Mouse (Mus musculus): Measurements from ENCODE around the gene Tmem30b. TPM values are rescaled to one million over a fixed set of nuclear protein-coding genes. Genes with fewer than 3 reads are reported as not detected.

Gene Tmem30b
- polyA plus RNA-seq, 2 experiments = 1.9 to 3.8 TPM

DNA sequence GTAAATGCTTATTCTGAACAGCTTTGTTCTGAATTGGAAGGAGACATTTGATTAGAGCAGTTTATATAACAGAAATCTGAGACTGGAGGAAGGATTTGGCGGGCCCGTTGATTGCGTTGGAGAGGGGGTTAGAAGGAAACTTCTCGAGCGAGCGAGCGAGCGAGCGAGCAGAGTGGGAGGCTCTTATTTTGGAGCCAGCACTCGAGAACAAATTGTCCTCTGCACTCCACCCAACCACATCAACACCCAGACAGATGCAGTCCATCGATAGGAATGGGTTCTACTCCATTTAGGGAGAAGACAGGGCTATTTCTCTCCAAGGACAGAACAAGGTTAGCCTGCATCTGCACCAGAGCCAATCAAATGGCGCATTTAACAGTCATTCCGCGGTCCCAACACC lies 39.1 kb downstream of the Tmem30b start:
- no peak overlapping the region for H3K9ac ChIP-seq (replicated peaks)
- no peaks in the 10 kb centered on the region for H3K9me3 ChIP-seq (ENCODE audit: control insufficient read depth, low read length)
- no peak overlapping the region for H3K4me3 ChIP-seq (ENCODE audit: insufficient read depth in 1 of 2, low read depth in 2 of 2, low read length in 2 of 2)
- no peak for TF ChIP-seq EP300 (IDR thresholded peaks at IDR 0.05; ENCODE audit: low read depth)
- no peak for TF ChIP-seq CTCF (IDR thresholded peaks at IDR 0.05; ENCODE audit: low read depth)
- no peaks in the 10 kb centered on the region for H3K27me3 ChIP-seq (ENCODE audit: control insufficient read depth, insufficient read depth, low read length)
- H3K27ac ChIP-seq = no peak overlapping the region
- H3K36me3 ChIP-seq (replicated peaks; ENCODE audit: control insufficient read depth, insufficient read depth, low read depth) = no peaks in the 10 kb centered on the region
- H3K4me2 ChIP-seq (ENCODE audit: low read depth) = no peak overlapping the region
- ATAC-seq (ENCODE audit: insufficient read depth) (no peak), DNase-seq (ENCODE audit: low read depth in 3 of 3, low spot score in 3 of 3) (no peak)
- 70% methylated on average over 14 of the region's 14 CpGs for WGBS (ENCODE audit: insufficient replicate concordance)
- no peaks in the 10 kb centered on the region for H3K4me1 ChIP-seq (replicated peaks; ENCODE audit: control insufficient read depth in 2 of 2, insufficient read depth in 2 of 2, low read length in 1 of 2)

GRCm38 (mm10) chr12:73506648-73507047 lies 39.5 kb downstream of the Tmem30b start:
- H3K4me3 ChIP-seq (ENCODE audit: insufficient read depth in 1 of 2, low read depth in 2 of 2, low read length in 2 of 2) = no peak overlapping the region
- no peak for ATAC-seq (ENCODE audit: insufficient read depth)
- no peaks in the 10 kb centered on the region for H3K36me3 ChIP-seq (replicated peaks; ENCODE audit: control insufficient read depth, insufficient read depth, low read depth)
- no peaks in the 10 kb centered on the region for H3K27me3 ChIP-seq (ENCODE audit: control insufficient read depth, insufficient read depth, low read length)
- no peaks in the 10 kb centered on the region for H3K4me1 ChIP-seq (replicated peaks; ENCODE audit: control insufficient read depth in 2 of 2, insufficient read depth in 2 of 2, low read length in 1 of 2)
- H3K9ac ChIP-seq (replicated peaks) = no peak overlapping the region
- no peak overlapping the region for H3K27ac ChIP-seq
- H3K9me3 ChIP-seq (ENCODE audit: control insufficient read depth, low read length) = no peaks in the 10 kb centered on the region
- no peak overlapping the region for H3K4me2 ChIP-seq (ENCODE audit: low read depth)
- DNase-seq (ENCODE audit: low read depth in 3 of 3, low spot score in 3 of 3) = no peak
- TF ChIP-seq CTCF (IDR thresholded peaks at IDR 0.05; ENCODE audit: low read depth) (no peak), EP300 (IDR thresholded peaks at IDR 0.05; ENCODE audit: low read depth) (no peak)
- 84% methylated on average over 5 of the region's 5 CpGs for WGBS (ENCODE audit: insufficient replicate concordance)

GRCm38 (mm10) chr12:73500689-73501326 lies 45.4 kb downstream of the Tmem30b start:
- 42% methylated on average over 5 of the region's 5 CpGs for WGBS (ENCODE audit: insufficient replicate concordance)
- TF ChIP-seq EP300 (IDR thresholded peaks at IDR 0.05; ENCODE audit: low read depth) (no peak), CTCF (IDR thresholded peaks at IDR 0.05; ENCODE audit: low read depth) (no peak)
- H3K36me3 ChIP-seq (replicated peaks; ENCODE audit: control insufficient read depth, insufficient read depth, low read depth) = no peaks in the 10 kb centered on the region
- H3K4me2 ChIP-seq (ENCODE audit: low read depth) = no peak overlapping the region
- DNase-seq (ENCODE audit: low read depth in 3 of 3, low spot score in 3 of 3) (no peak), ATAC-seq (ENCODE audit: insufficient read depth) (no peak)
- H3K4me3 ChIP-seq (ENCODE audit: insufficient read depth in 1 of 2, low read depth in 2 of 2, low read length in 2 of 2) = no peak overlapping the region
- no peaks in the 10 kb centered on the region for H3K9me3 ChIP-seq (ENCODE audit: control insufficient read depth, low read length)
- H3K27me3 ChIP-seq (ENCODE audit: control insufficient read depth, insufficient read depth, low read length) = no peaks in the 10 kb centered on the region
- H3K4me1 ChIP-seq (replicated peaks; ENCODE audit: control insufficient read depth in 2 of 2, insufficient read depth in 2 of 2, low read length in 1 of 2) = no peaks in the 10 kb centered on the region
- H3K9ac ChIP-seq (replicated peaks) = no peak overlapping the region
- H3K27ac ChIP-seq = no peak overlapping the region

DNA sequence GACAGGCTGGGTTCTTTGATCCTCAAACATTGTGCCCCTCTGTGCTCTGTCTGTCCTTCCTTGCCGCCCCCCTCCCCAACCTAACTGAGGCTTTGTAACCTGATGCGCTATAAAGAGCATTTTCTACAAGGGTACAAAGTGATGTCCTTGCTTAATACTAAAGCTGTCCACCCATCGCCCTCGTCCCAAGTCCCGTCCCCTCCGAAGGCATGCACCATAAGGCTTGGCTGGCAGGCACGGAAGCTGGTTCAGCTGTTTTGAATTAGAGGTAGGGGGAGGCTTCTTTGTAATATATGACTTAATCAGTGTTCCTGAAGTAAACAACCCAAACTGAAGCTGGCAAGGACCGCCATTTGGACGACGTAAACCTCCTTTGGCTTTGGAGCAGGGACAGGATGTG lies 51.0 kb downstream of the Tmem30b start:
- ATAC-seq (ENCODE audit: insufficient read depth) (no peak), DNase-seq (ENCODE audit: low read depth in 3 of 3, low spot score in 3 of 3) (no peak)
- H3K4me1 ChIP-seq (replicated peaks; ENCODE audit: control insufficient read depth in 2 of 2, insufficient read depth in 2 of 2, low read length in 1 of 2) = no peaks in the 10 kb centered on the region
- no peak overlapping the region for H3K4me2 ChIP-seq (ENCODE audit: low read depth)
- no peaks in the 10 kb centered on the region for H3K9me3 ChIP-seq (ENCODE audit: control insufficient read depth, low read length)
- H3K4me3 ChIP-seq (ENCODE audit: insufficient read depth in 1 of 2, low read depth in 2 of 2, low read length in 2 of 2) = no peak overlapping the region
- H3K9ac ChIP-seq (replicated peaks) = no peak overlapping the region
- TF ChIP-seq CTCF (IDR thresholded peaks at IDR 0.05; ENCODE audit: low read depth) = no peak
- TF ChIP-seq EP300 (IDR thresholded peaks at IDR 0.05; ENCODE audit: low read depth) = no peak
- H3K27ac ChIP-seq = no peak overlapping the region
- no peaks in the 10 kb centered on the region for H3K27me3 ChIP-seq (ENCODE audit: control insufficient read depth, insufficient read depth, low read length)
- WGBS (ENCODE audit: insufficient replicate concordance) = 62% methylated on average over 10 of the region's 10 CpGs
- no peaks in the 10 kb centered on the region for H3K36me3 ChIP-seq (replicated peaks; ENCODE audit: control insufficient read depth, insufficient read depth, low read depth)

DNA sequence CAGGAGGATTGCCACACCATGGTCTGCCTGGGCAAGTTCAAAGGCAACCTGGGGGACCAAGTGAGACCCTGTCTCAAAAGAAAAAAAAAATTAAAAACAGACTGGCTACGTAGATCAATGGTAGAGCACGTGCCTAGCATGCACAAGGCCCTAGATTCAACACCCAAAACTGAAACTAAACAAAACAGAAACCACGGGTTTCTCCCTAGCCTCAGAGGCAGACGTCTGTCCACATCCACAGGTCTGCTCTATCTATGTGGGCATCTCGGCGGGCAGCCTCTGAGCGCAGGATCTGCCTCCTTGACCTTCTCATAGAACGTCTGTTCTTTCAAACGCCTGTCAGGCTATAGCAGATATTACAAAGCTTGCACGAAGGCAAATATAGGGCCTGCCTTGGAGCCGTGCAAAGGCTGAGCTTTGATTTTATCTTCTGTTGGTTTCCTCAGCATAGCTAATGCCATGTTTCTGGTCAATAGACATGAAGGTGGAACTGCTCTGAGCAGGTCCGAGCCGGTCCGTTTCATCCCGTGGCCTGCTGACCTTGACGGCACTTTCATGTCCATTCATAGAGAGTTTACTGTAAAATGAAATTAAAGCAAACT lies 52.2 kb downstream of the Tmem30b start:
- Histone ChIP-seq H3K27me3 (ENCODE audit: control insufficient read depth, insufficient read depth, low read length) (no peaks in the 10 kb centered on the region), H3K4me1 (replicated peaks; ENCODE audit: control insufficient read depth in 2 of 2, insufficient read depth in 2 of 2, low read length in 1 of 2) (no peaks in the 10 kb centered on the region), H3K27ac (no peak overlapping the region), H3K9ac (replicated peaks) (no peak overlapping the region), H3K36me3 (replicated peaks; ENCODE audit: control insufficient read depth, insufficient read depth, low read depth) (no peaks in the 10 kb centered on the region), H3K4me2 (ENCODE audit: low read depth) (no peak overlapping the region), H3K9me3 (ENCODE audit: control insufficient read depth, low read length) (no peaks in the 10 kb centered on the region), H3K4me3 (ENCODE audit: insufficient read depth in 1 of 2, low read depth in 2 of 2, low read length in 2 of 2) (no peak overlapping the region)
- no peak for ATAC-seq (ENCODE audit: insufficient read depth)
- 61% methylated on average over 16 of the region's 16 CpGs for WGBS (ENCODE audit: insufficient replicate concordance)
- TF ChIP-seq CTCF (IDR thresholded peaks at IDR 0.05; ENCODE audit: low read depth) = no peak
- no peak for TF ChIP-seq EP300 (IDR thresholded peaks at IDR 0.05; ENCODE audit: low read depth)
- no peak for DNase-seq (ENCODE audit: low read depth in 3 of 3, low spot score in 3 of 3)

Other genes with a start within 250 kb of the Tmem30b start
- gene Prkch, start 38.4 kb upstream of the Tmem30b start, polyA plus RNA-seq (2012; rRNA removed) = 0.78 and 1.1 TPM in 2 replicates
- 1.5 and 1.6 TPM in 2 replicates for gene Prkch, start 38.4 kb upstream of the Tmem30b start, polyA plus RNA-seq (2014; fragmentation: Nextera tagmentation; extraction: Ambion mirVana)